Mouse (Mus musculus) lung, adult 10 weeks (tissue): Measurements from ENCODE around the gene Mettl13. TPM values are rescaled to one million over a fixed set of nuclear protein-coding genes. Genes with fewer than 3 reads are reported as not detected.

Source experiments
- polyA plus RNA-seq: library from polyadenylated mRNA; stranded (reverse); fragments of 350-450 nt; fragmentation: Illumina TruSeq; extraction: RNeasy Lipid Tissue Mini Kit (QIAGEN cat#74804); gene quantifications from one replicate; pipeline ENCODE4 v1.2.3, GENCODE M21; 2014; ENCODE audit warnings: low read depth, low replicate concordance; ENCODE audit not compliant: insufficient read depth

The Mettl13 gene
- polyA plus RNA-seq = 3.9 TPM

DNA sequence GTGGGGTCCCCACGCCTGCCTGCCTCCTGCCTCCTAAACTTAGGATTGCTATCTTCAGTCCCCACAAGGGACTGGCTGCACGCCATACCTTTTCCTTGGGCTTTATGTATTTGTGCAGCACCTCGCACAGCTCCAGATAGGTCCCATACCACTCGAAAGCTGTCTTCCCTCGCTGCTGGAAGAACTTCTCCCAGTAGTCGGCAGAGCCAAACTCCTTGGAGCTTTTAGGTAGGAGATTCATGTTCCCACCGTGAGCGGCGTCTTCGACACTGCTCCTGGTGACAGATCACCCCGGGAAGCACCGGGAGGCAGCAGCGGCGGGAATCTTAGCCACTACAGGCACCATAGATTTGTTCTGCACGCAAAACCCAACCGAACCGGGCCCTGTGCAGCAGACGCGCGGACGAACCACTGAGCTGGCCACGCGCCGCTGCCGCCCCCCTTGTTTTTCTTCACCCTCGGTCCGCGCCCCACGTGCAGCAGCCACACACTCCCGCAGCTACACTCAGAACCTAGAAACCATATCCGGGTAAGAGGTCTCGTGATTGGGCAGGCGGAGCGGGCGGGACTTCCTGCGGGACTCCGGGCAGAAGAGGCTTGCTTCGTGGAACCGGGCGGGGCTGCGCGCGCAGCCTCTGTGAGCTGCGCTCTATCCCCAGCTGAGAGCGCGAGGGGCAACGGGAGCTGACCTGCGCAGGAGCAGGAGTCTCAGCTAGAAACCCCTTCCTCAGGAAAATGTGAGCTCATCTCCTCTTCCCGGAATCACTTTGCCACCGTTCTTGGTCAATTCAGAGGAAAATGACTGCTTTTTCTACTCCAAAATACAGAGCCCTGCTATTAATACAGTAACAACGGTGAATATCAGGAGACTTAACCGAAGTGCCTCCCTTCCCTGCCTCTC lies at the start of gene Mettl13:
Gene Mettl13 (minus strand): TSS at position 536 of the 901 bp plus-strand sequence.

DNA sequence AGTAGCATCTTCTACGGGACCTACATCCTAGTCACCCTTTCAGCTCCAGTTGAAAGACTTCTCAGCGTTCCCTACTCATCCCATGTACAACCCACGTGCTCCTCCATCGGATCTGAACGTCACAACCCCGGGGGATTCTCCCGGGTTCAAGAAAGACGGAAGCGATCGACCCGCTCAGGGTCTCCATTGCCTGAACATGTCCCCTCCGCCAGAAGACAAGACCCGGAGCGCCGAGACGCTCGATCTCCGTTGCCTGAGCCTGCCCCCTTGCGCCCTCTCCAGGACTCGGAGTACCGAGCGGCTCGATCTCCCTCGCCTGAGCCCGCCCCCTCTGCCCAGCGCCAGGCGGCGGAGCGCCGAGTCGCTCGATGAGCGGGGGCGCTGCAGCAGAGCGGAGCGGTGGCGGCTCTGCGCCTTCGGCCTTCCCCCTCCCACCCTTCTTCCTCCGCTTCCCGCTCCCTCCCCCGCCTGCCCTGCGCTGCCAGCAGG lies 22.0 kb upstream of the Mettl13 start, which contains the start of gene Vamp4:
Gene Vamp4 (plus strand): TSS at position 256 of the 489 bp plus-strand sequence.

Other genes with a start within 250 kb of the Mettl13 start
- gene Dnm3, start 70.5 kb downstream of the Mettl13 start, polyA plus RNA-seq = 4.5 TPM
- gene Vamp4, start 22.0 kb upstream of the Mettl13 start, polyA plus RNA-seq = 36.5 TPM
- not detected for gene Myoc, start 90.6 kb upstream of the Mettl13 start, polyA plus RNA-seq
- gene Myocos, start 109.7 kb upstream of the Mettl13 start, polyA plus RNA-seq = not detected
- 13.3 TPM for gene Prrc2c, start 192.0 kb upstream of the Mettl13 start, polyA plus RNA-seq